Mouse (Mus musculus): ENCODE measurements around the gene Klra9. TPM values are rescaled to one million over a fixed set of nuclear protein-coding genes. Genes with fewer than 3 reads are reported as not detected.

Klra9 gene
- total RNA-seq (2023): 0.54 TPM in 1 of 4 replicates, not detected in the others

GRCm38 (mm10) chr6:130193012-130193411, at the start of gene Klra9:
Klra9 (minus strand) TSS chr6:130193112.

GRCm38 (mm10) chr6:130233222-130233621, 40.3 kb upstream of the Klra9 start, which contains the start of gene Klra7:
Klra7 (minus strand) TSS chr6:130233322.

GRCm38 (mm10) chr6:130129798-130130197, 63.1 kb downstream of the Klra9 start, which contains the start of gene Klra8:
Klra8 (minus strand) TSS chr6:130129898.

Other genes starting within 250 kb of the Klra9 start
- 1.0 TPM in 1 of 4 replicates, not detected in the others for gene Klra6, start 166.2 kb downstream of the Klra9 start, total RNA-seq (2023)
- not detected in 4 replicates for gene Klra4, start 125.8 kb downstream of the Klra9 start, total RNA-seq (2023)
- gene Klra8, start 63.2 kb downstream of the Klra9 start, total RNA-seq (2023): 0.63 to 0.66 TPM in 2 of 4 replicates, not detected in the others
- gene Klra7, start 40.2 kb upstream of the Klra9 start, total RNA-seq (2023): 0.53 TPM in 1 of 4 replicates, not detected in the others
- not detected in 4 replicates for gene Klra10, start 88.8 kb upstream of the Klra9 start, total RNA-seq (2023)
- 0.48 to 0.97 TPM (median 0.75 TPM) in 4 replicates for gene Klra3, start 144.5 kb upstream of the Klra9 start, total RNA-seq (2023)
- 1.6 to 2.4 TPM (median 2.1 TPM) in 4 replicates for gene Klra1, start 193.8 kb upstream of the Klra9 start, total RNA-seq (2023)